Mouse (Mus musculus) forebrain, embryonic 11.5 days (tissue): ENCODE measurements at regions not wholly inside any gene's neighbourhood (a gene's known extent, or its start where the extent isn't known, plus 50 kb on each side); places are given as distances from the start of the nearest gene placed in this dataset.

Experiments
- ATAC-seq: fragments of 200-750 bp; cut with Nextera tagmentation; replicated peaks from 2 replicates; pipeline ENCODE4 v1.8.0; 2017; ENCODE audit warnings: moderate TSS enrichment; ENCODE audit not compliant: low FRiP score
- DNase-seq: peaks from one replicate; pipeline ENCODE4 v3.0.0-alpha.2; 2017; ENCODE audit warnings: low spot score
- H3K27ac ChIP-seq: fragments of 300-500 bp; sonication (generic); 2 replicates; pipeline ENCODE4 v1.5.1; 2014; ENCODE audit warnings: low read depth, low read length
- H3K27me3 ChIP-seq: fragments of 300-500 bp; sonication (generic); 2 replicates; pipeline ENCODE4 v1.6.1; 2014; ENCODE audit warnings: mild to moderate bottlenecking, low read length, mixed read lengths; ENCODE audit not compliant: control insufficient read depth, insufficient read depth
- H3K36me3 ChIP-seq: fragments of 300-500 bp; sonication (generic); 2 replicates; pipeline ENCODE4 v1.6.1; 2014; ENCODE audit warnings: mild to moderate bottlenecking, low read length, moderate library complexity, mixed read lengths; ENCODE audit not compliant: control insufficient read depth, insufficient read depth
- H3K4me1 ChIP-seq: fragments of 300-500 bp; sonication (generic); replicated peaks from 2 replicates; pipeline ENCODE4 v1.6.1; 2014; ENCODE audit warnings: low read length, mixed read lengths; ENCODE audit not compliant: control insufficient read depth, insufficient read depth
- H3K4me2 ChIP-seq: fragments of 300-500 bp; sonication (generic); 2 replicates; pipeline ENCODE4 v1.6.1; 2014; ENCODE audit warnings: low read depth, mild to moderate bottlenecking, low read length, moderate library complexity, mixed read lengths; ENCODE audit not compliant: severe bottlenecking
- H3K4me3 ChIP-seq: fragments of 300-500 bp; sonication (generic); 2 replicates; pipeline ENCODE4 v1.5.1; 2014; ENCODE audit warnings: low read depth, low read length
- H3K9ac ChIP-seq: fragments of 300-500 bp; sonication (generic); 2 replicates; pipeline ENCODE4 v1.6.1; 2014; ENCODE audit warnings: low read length
- H3K9me3 ChIP-seq: fragments of 300-500 bp; sonication (generic); 2 replicates; pipeline ENCODE4 v1.6.1; 2016; ENCODE audit warnings: low read length, mixed read lengths; ENCODE audit not compliant: control insufficient read depth
- WGBS: fragments of 180-500 bp; shearing (Covaris S2); extraction: QIAGEN DNeasy Blood & Tissue Kit; methylation state at CpG from one replicate; pipeline ENCODE4 v1.1.7; 2014; 5-methylcytosine and 5-hydroxymethylcytosine counted together

- no peak for DNase-seq
- no peak overlapping the region for H3K4me2 ChIP-seq
- H3K27ac ChIP-seq, result no peak overlapping the region
Measured at GRCm38 (mm10) chr10:96880771-96881170, 264.0 kb downstream of the Btg1 start.

GRCm38 (mm10) chr10:96881212-96881611, 264.4 kb downstream of the Btg1 start:
- Histone ChIP-seq H3K27me3 (no peaks in the 10 kb centered on the region), H3K4me2 (no peak overlapping the region), H3K4me1 (no peaks in the 10 kb centered on the region), H3K36me3 (no peaks in the 10 kb centered on the region), H3K9me3 (no peaks in the 10 kb centered on the region), H3K27ac (no peak overlapping the region), H3K9ac (no peak overlapping the region), H3K4me3 (no peak overlapping the region)
- DNase-seq, result no peak
- no peak for ATAC-seq
- WGBS, result 75% methylated on average over 5 of the region's 5 CpGs

More at GRCm38 (mm10) chr10:96880771-96881170, 264.0 kb downstream of the Btg1 start:
- no peak overlapping the region for H3K9ac ChIP-seq
- H3K4me1 ChIP-seq, result no peaks in the 10 kb centered on the region
- 66% methylated on average over 5 of the region's 5 CpGs for WGBS
- no peak for ATAC-seq
- no peaks in the 10 kb centered on the region for H3K36me3 ChIP-seq
- no peaks in the 10 kb centered on the region for H3K9me3 ChIP-seq
- no peak overlapping the region for H3K4me3 ChIP-seq
- no peaks in the 10 kb centered on the region for H3K27me3 ChIP-seq

GRCm38 (mm10) chr10:96881660-96882059, 264.9 kb downstream of the Btg1 start:
- WGBS, result 75% methylated on average over 2 of the region's 2 CpGs
- Histone ChIP-seq H3K36me3 (no peaks in the 10 kb centered on the region), H3K9me3 (no peaks in the 10 kb centered on the region), H3K4me3 (no peak overlapping the region), H3K27me3 (no peaks in the 10 kb centered on the region), H3K27ac (no peak overlapping the region), H3K4me1 (no peaks in the 10 kb centered on the region), H3K4me2 (no peak overlapping the region), H3K9ac (no peak overlapping the region)
- no peak for DNase-seq
- ATAC-seq, result no peak

- no peak for DNase-seq
- Histone ChIP-seq H3K4me3 (no peak overlapping the region), H3K27me3 (no peaks in the 10 kb centered on the region), H3K4me2 (no peak overlapping the region), H3K36me3 (no peaks in the 10 kb centered on the region), H3K27ac (no peak overlapping the region), H3K9me3 (no peaks in the 10 kb centered on the region), H3K4me1 (no peaks in the 10 kb centered on the region), H3K9ac (no peak overlapping the region)
- ATAC-seq, result no peak
- 76% methylated on average over 1 of the region's 1 CpGs for WGBS
Measured at GRCm38 (mm10) chr10:96901150-96901549, 284.3 kb downstream of the Btg1 start.

GRCm38 (mm10) chr10:96905098-96905809, 288.4 kb downstream of the Btg1 start:
- H3K36me3 ChIP-seq, result no peaks in the 10 kb centered on the region
- ATAC-seq (no peak), DNase-seq (no peak)
- H3K4me2 ChIP-seq, result no peak overlapping the region
- H3K4me3 ChIP-seq, result no peak overlapping the region
- H3K9me3 ChIP-seq, result no peaks in the 10 kb centered on the region
- 90% methylated on average over 4 of the region's 4 CpGs for WGBS
- no peak overlapping the region for H3K9ac ChIP-seq
- no peaks in the 10 kb centered on the region for H3K4me1 ChIP-seq
- H3K27ac ChIP-seq, result no peak overlapping the region
- H3K27me3 ChIP-seq, result no peaks in the 10 kb centered on the region

GRCm38 (mm10) chr10:96909661-96910315, 293.0 kb downstream of the Btg1 start:
- H3K9ac ChIP-seq, result no peak overlapping the region
- DNase-seq, result no peak
- no peak overlapping the region for H3K27ac ChIP-seq
- H3K27me3 ChIP-seq, result no peaks in the 10 kb centered on the region
- H3K9me3 ChIP-seq, result peaks cover 4% of the 10 kb centered on the region; the same call in 1 of the 2 replicates
- no peak overlapping the region for H3K4me2 ChIP-seq
- H3K4me1 ChIP-seq, result no peaks in the 10 kb centered on the region
- ATAC-seq, result no peak
- 78% methylated on average over 1 of the region's 1 CpGs for WGBS
- no peak overlapping the region for H3K4me3 ChIP-seq
- H3K36me3 ChIP-seq, result no peaks in the 10 kb centered on the region

GRCm38 (mm10) chr10:96921181-96921580, 304.4 kb downstream of the Btg1 start:
- 93% methylated on average over 1 of the region's 1 CpGs for WGBS
- H3K4me2 ChIP-seq, result no peak overlapping the region
- H3K9ac ChIP-seq, result no peak overlapping the region
- no peaks in the 10 kb centered on the region for H3K27me3 ChIP-seq
- H3K4me3 ChIP-seq, result no peak overlapping the region
- no peak overlapping the region for H3K27ac ChIP-seq
- ATAC-seq (no peak), DNase-seq (no peak)
- peaks cover 5% of the 10 kb centered on the region; the same call in 1 of the 2 replicates for H3K9me3 ChIP-seq
- no peaks in the 10 kb centered on the region for H3K4me1 ChIP-seq
- H3K36me3 ChIP-seq, result no peaks in the 10 kb centered on the region

GRCm38 (mm10) chr10:96924266-96924672, 307.5 kb downstream of the Btg1 start:
- 86% methylated on average over 2 of the region's 2 CpGs for WGBS
- no peak overlapping the region for H3K9ac ChIP-seq
- H3K4me3 ChIP-seq, result no peak overlapping the region
- H3K27ac ChIP-seq, result no peak overlapping the region
- H3K27me3 ChIP-seq, result no peaks in the 10 kb centered on the region
- no peaks in the 10 kb centered on the region for H3K4me1 ChIP-seq
- ATAC-seq (no peak), DNase-seq (no peak)
- H3K4me2 ChIP-seq, result no peak overlapping the region
- H3K9me3 ChIP-seq, result no peaks in the 10 kb centered on the region
- no peaks in the 10 kb centered on the region for H3K36me3 ChIP-seq

- DNase-seq (no peak), ATAC-seq (no peak)
- no peak overlapping the region for H3K4me2 ChIP-seq
- H3K9me3 ChIP-seq, result no peaks in the 10 kb centered on the region
- 91% methylated on average over 4 of the region's 4 CpGs for WGBS
- no peaks in the 10 kb centered on the region for H3K27me3 ChIP-seq
- no peaks in the 10 kb centered on the region for H3K36me3 ChIP-seq
- no peak overlapping the region for H3K9ac ChIP-seq
- H3K4me3 ChIP-seq, result no peak overlapping the region
- no peak overlapping the region for H3K27ac ChIP-seq
- H3K4me1 ChIP-seq, result no peaks in the 10 kb centered on the region
Measured at GRCm38 (mm10) chr10:96924722-96925121, 307.9 kb downstream of the Btg1 start.
